Mouse (Mus musculus) hindlimb bud, embryonic 11.5 days (tissue): ENCODE results near the gene Nckap1l.

Experiments used
- DNase-seq: peaks from one replicate; pipeline ENCODE4 v3.0.0-alpha.2; 2012; ENCODE audit warnings: low read depth, low spot score; ENCODE audit errors: extremely low spot score

Nckap1l gene

DNA sequence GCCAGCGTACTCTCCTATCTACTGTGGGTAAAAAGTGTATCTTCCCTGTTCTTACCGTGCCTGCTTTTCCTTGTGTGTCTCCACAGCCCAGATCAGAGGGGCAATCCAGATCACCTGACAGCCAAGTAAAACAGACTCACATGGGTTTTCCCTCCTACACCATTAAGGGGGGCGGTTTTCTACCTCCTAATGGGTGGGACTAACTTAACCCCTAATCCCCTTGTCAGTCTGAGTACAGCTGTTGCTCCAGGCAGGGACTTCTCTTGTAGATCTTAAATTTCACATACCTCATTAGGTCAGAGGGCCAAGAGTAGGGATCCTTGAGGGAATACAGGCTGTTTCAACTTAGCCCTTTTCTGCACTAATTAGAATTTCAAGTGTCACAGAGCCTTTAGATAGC lies 44.6 kb downstream of the Nckap1l start:
- DNase-seq = peak; percentile 22

DNA sequence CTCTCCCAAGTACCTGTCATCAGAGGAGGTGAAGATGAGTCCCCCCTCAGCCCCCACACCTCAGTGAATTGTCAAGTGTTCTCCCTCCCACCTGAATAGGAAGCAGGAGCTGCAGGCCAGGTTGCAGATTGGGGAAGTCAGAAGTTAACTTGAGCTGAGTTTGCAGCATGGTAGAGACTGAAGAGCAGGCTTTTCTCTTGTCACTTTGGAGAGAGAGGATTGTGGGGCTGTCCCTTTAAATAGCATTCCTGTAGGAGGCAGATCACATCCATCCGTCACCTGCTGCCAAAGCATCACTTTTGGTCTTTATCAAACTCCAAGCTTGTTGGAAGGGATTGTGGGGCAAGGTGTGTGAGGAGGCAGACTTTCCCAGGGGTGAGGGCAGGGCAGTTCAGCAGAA lies 47.1 kb downstream of the Nckap1l start:
- DNase-seq = no peak

DNA sequence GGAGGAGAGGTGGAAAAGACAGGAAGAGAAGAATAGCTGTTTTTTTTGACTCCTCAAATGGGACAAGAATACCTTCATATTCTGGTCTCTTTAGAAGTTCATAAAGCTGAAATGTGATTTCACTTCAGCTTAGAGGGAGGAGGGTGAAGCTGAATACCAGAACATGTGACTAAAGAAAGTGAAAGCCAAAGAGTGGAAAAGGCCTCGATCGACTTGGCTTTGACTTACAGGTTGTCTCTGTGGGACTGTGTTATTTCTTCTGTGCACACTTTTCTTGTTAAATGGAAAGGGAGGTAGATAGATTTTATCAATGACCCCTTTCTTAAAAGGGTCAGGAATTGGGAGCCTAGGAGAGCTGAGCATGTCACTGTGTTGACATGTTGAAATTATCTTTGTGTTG lies 47.6 kb downstream of the Nckap1l start:
- no peak for DNase-seq

DNA sequence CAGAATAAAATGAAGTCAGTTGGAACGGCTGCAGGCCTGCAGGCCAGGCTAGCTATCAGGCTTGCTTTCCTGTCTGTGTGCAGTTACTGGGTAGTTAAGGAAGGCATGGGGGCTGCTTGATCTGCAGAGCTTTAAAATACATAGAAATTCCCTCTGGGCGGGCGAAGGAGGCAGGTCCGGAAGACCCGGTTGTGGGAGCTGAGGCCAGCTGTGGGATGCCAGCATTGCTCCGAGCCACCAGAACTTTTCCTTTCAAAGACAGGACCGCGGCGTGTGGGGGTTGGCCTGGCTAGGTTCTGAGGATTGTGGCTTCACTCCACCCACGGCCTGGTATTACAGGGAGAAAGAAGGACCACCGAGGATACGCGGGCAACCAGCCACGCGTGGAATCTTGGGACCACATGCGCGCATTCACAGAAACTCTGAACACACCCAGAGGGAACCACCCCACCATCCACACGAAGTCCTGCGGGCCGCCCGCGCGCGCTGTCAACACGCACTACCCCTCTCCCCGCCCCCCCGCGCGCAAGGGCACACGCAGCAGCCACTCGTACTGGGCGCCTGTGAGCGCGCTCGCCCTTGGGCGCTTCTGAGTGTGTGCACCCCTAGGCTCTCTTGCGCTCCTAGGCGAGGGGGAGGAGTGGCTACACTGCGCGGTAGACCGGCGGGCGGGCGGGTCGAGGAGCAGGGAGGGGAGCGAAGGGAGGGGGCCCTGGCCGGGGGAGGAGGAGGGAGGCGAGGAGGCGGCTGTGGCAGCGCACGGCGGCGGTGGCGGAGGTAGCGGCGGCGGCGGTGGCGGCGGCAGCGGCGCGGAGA lies 49.0 kb downstream of the Nckap1l start, which contains the start of gene Pde1b:
Gene Pde1b (plus strand): TSS at position 600 of the 816 bp plus-strand sequence.
- DNase-seq = no peak

DNA sequence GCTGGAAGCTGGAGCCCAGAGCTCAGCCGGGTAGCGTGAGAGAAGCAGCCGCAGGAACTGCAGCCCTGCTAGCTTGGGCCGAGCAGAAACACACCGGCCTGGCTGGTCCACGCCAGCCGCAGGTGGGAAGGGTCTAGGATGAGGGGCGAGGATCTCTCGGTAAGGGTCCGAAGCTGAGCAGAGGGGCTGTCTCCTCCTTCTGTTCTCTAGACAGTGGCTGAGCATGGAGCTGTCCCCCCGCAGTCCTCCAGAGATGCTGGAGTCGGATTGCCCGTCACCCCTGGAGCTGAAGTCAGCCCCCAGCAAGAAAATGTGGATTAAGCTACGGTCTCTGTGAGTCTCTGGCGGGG lies 49.6 kb downstream of the Nckap1l start:
- no peak for DNase-seq

DNA sequence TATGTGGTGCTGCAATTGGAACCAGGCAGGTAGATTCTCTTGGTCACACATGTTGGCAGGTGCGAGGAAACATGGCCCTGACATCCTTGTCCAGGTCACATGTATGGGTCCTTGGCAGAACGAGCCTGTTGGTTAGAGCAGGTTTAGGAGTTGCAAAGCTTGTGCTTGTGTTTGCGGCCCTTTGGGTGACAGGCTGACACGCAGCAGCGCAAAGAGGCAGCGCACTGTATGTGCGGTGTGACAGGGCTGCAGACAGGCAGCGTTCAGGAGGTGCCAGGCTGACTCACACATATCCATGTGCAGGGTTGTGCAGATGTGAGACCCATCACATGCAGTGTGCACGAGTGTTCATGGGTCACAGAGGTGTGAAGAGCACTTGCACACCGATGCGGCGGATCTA lies 50.1 kb downstream of the Nckap1l start:
- DNase-seq = no peak

DNA sequence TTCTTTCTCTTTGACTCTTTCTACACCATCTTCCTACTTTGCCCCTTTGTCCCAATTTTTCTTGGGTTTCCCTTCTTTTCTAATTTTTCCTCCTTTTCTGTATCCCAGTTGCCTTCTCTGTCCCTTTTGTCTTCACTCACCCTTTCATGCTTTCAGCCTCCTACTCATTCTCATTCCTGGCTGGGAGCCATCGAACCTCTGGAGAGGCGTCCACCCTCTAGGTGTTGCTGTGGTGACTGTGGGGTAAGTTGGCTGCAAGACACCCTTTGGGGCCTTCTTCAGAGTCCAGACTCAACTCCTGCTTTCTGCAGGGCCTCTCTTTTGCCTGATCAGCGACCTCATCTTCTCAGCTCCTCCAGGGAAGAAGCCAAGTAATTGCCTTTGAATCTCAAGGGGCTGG lies 55.7 kb downstream of the Nckap1l start:
- no peak for DNase-seq

DNA sequence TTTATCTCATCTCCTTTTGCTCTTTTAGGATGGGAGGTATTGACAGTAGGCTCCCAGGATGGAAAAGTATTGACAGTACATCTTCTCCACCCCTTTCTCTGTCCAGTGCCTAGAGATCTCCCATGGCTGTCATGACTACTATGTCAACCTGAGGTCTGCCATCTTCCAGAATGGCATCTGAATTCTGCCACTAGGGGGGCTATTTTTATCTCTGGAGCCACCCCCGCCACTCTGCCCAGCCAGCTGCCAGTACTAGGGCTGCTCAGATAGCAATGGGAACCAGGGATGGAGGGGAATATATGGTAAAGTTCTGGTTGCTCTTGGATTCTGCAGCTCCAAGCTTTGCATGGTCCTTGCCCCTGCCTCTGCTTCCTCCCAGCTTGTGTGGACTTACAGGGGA lies 58.1 kb downstream of the Nckap1l start:
- DNase-seq = no peak

DNA sequence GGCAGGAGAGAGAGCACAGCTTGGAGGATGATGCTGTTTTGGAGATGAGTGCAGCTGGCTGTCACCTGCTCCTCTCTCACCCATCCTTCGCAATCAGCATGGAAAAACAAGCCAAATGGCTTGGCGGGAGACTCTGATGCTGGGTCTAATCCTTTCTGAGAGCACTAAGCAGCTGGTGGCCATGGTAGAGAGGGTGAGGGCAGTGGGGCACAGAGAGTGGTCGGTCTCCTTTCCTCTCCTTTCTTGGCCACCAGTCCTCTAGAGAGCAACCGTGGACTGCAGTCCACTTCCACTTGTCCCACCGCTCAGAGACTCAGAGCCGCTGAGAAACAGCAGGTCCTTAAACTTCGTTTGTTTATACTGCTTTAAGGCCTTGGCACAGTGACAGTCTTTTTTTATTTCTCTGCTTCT lies 60.0 kb downstream of the Nckap1l start:
- DNase-seq = no peak

DNA sequence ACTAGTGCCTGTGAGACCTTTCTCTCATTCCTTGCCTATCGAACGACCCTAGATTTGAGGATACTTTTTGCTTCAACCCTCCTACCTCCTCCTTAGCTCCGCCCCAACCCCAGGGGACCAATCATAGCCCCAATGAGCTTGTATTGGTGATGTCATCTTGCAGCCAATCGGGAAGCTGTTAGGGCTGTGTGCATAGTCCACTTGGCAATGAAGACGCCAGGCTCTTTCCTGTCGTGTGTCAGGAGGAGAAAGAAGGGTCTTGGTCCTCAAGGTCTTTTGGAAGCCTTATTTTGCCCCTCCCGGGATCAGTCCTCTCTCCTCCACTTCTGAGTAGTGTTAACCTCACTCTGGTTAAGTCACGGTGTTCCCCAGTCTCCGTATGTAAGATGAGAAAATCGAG lies 60.5 kb downstream of the Nckap1l start:
- DNase-seq = peak; percentile 58

DNA sequence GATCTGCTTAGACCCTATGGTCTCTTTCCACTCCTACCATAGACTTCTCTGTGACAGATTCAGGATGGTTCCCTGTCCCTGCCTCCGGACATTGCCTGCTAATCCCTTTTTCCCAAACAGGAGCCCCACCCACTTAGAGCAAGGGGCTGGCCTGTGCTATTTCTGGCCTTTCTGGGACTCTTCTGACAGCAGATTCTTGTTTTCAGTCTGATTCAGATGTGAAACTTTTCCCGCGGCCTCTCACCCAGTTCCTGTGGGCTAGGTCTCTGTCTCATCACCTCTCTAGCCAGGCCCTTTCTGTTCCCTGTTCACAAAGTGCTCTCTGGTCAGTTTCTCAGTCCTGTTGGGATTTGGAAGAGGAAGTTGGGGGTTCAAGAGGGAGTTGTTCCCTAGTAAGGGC lies 61.3 kb downstream of the Nckap1l start:
- no peak for DNase-seq

DNA sequence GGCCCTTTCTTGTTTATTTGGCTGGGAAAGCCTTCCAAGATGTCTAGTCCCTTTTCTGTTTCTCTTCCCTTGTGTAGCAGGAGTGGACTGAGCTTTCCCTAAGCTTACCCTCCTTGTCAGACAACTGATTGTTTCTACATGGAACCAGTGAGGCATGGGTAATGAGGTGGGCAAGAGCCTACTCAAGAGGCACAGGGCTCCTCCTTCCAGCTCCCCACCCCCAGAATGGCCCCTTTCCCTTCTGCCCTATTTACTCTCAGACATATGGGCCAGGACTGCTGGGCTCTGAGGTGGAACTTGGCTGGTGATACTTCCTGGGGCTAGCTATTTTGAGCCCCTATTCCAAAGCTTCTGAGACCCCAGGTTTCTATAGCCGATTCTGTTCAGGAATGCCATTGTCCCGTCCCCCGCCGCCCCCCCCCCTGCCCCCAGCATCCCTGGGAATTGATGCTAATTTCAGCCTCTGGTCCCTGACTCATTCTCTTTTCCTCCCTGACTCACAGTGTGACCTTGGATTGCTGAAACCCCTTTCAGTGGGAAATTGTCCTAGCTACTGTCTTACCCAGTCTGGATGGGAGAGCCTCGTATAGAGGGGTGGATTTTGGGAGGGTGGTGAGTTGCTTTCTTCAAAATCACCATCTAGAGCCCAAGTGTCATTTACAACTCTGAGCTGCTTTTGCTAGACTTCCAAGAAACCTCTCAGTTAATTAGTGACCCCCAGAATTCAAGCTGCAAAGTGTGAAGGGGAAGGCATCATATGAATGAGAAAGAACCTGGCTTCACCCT lies 65.2 kb downstream of the Nckap1l start:
- DNase-seq = no peak

DNA sequence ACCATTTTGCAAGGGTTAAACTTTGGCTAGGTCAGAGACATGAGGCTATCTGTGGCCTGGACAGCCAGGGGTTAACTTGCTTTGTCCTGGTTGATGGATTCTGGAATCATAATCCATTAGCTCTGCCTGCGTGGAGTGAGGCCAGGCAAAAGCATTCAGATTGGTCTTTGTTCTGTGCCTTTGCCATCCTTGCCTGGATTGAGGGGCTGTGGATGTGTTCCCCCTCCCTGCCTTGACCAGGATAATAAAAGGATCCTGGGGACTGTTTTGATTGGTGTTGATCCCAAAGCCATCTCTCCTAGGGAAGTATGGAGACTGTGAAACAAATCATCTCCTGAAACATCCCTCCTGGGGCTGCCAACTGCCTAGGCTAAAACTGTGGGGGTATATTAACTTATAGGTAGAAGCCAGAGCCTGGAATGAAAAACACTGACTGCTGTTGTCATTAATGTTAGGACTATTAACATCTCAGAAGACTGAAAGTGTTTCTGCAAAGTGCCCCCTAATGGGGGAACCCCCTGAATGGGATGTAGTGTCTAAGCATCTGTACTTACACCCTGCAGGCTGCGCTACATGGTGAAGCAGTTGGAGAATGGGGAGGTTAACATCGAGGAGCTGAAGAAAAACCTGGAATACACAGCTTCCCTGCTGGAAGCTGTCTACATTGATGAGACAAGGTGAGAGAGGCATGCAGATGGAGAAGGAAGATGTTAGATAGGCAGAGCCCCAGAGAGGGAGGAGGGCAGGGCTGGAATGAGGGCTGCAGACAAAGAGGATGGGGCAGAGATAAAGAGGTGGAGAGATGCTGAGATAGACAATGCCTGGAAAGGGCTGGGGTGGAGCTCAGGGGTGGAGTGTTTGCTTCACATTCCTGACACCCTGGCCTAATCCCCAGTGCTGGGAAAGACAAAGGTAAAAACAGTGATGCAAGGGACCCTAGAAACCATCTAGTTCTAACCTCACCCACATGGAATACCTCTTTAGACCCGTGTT lies 66.1 kb downstream of the Nckap1l start:
- no peak for DNase-seq

DNA sequence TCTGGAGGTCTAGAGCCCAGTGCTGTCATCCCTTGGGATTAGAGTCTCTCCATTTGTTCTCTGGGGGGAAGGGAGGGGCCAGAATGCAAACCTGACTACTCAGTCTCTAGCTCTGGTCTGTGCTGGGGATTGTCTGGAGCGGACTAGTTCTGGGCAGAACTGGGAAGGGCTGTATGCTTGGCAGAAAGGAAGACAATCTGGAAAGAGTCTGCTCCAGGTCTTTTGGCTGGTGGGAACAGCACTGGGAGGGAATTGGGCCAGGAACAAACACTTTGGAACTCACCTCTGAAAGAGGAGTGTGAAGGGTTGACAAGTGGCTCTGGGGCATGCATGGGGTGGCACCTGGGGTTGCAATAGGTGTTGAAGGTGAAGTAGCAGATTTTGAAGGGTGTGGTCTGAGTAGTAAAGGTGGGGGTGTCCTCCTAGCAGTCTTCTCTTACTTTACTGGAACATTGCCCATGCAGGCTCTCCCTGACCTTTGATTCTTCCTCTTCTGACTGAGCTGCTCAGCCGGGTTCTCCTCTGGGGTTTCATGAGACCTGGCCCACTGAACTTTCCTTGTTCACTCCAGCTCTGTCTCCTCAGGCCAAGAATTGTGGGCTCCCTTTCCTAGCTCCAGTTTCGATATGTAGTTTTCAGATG lies 69.0 kb downstream of the Nckap1l start:
- no peak for DNase-seq

DNA sequence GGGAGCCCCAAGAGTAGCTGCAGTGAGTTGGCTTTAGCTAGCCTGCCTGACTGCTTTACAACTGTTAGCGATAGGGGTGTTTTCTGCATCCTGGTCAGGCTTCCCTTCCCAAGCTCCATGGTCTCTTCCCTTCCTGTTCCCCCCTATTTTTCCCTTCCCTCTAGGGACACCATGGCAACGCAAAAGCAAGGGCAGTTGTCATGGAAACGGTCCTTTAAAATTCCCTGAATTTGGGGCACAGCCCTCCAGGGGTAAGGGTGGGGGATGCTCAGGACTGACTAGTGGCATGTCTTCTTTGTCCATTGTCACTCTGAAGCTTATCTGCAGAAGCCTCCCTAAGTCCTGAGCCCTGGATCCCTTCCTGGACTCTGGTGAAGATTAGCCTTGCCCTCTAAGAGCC lies 69.6 kb downstream of the Nckap1l start:
- DNase-seq = no peak

DNA sequence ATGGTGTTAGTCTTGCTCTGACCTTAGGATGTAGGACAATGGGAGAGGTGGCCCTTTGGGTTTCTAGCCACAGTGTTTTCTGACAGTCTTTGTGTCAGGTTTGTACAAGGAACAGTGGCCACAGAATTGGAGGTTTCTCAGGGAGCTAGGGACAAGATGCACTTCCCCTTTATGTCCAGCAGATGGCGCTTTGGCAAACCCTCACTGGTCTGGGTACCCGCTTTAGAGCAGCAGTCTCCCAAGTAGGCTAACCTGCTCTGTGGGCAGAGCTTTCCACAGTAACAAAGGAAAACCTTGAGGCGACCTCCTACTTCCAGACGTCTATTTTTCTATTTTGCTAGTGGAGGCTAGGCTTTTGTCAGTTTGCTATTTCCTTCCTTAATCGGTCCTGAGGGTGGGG lies 76.8 kb downstream of the Nckap1l start:
- peak; percentile 37 for DNase-seq

DNA sequence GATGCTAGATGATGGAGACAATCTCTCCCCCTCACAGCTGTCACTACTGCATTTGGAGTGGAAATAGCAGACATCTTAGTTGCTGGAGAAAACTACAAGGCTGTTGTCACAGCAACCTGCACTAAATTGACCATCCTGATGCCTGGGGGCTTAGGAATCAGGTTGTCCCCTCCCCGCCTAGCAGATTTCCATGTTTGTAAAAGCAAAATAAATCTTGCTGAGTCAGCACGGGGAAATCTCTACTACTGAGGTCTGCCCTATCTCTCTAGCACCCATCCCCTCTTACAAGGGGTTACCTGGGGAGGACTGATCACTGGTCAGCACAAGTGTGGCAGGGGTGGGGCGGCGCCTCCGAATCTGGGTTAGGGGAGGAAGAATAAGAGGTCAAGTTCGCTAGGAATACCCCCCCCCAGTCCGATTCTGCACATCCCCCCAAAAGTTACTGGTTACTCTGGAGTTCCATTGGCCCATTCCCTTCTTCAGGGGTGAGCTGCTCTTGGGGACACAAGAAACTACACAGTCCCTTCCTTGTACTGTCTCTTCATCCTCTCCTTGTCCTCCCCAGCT lies 80.5 kb downstream of the Nckap1l start:
- no peak for DNase-seq

DNA sequence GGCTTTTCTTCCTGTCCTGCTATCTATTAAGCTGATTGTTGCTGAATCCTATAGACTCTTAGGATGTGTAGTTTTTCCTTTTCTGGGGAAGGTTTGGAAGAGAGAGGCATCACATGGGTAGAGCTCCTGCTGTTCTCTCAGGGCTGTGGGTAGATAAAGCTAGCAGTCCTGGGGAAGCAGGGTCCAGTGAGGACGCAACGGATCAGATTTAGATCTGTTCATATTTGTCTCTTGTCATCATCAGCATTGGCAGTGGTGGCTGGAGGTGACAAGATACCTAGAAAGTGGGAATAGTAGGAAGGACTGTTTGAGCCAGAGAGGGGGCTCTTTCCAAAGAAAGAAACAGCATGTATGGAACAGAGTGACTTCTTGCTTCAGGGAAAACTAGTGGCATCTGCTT lies 81.4 kb downstream of the Nckap1l start:
- DNase-seq = no peak

DNA sequence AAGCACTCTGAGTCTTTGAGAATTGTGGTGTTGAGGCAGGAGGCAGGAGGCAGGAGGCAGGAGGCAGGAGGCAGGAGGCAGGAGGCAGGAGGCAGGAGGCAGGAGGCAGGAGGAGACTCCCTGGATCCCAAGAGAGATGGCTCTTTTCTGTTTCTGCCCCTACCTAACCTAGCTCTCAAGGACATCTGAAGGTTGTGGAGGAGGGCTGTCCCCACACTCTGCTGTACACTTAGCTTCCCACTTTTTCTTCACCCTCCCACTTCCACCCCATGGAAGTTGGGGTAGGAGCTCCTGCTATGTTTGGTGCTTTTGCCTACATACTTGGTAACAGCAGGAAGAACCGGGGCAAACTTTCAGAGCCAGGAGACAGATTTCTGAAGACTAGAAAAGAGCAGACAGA lies 82.2 kb downstream of the Nckap1l start:
- no peak for DNase-seq

DNA sequence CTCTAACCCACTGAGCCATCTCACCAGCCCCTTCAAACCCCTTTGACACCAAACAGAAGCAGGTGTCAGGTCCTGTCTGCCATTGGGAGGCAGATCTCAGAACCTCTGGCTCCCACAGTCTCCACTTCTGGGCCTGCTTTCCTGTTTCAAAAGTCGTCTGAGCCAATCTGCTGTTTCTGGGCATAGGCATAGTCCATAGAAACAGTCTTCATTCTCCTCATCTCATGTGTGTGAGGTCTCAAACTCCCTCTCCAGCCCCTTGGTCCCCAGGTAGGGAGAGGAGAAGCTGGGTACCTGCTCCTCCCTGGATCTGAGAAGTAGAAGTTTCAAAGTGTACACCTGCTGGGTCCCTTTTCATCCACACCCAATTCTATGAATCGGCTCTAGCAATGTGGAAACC lies 82.9 kb downstream of the Nckap1l start:
- no peak for DNase-seq
